Mouse (Mus musculus): Measurements from ENCODE around the gene Mrpl16.

GRCm38 (mm10) chr19:11794447-11794846 is 24.3 kb downstream of the Mrpl16 start:
- TF ChIP-seq CTCF (IDR thresholded peaks at IDR 0.05): no peak
- no peak for TF ChIP-seq POLR2A (IDR thresholded peaks at IDR 0.05; ENCODE audit: insufficient read depth, low read depth, low read length)
